Mouse (Mus musculus) E14TG2a.4 (cell line): ENCODE results near the gene Grin2a.

Source experiments
- CTCF ChIP-seq: conservative IDR thresholded peaks from 2 replicates; pipeline ENCODE4 v1.5.1; 2014; ENCODE audit warnings: low read length
- NANOG ChIP-seq: IDR thresholded peaks from 2 replicates; pipeline ENCODE4 v1.6.1; 2014; ENCODE audit warnings: borderline replicate concordance, low read length, mixed read lengths

DNA sequence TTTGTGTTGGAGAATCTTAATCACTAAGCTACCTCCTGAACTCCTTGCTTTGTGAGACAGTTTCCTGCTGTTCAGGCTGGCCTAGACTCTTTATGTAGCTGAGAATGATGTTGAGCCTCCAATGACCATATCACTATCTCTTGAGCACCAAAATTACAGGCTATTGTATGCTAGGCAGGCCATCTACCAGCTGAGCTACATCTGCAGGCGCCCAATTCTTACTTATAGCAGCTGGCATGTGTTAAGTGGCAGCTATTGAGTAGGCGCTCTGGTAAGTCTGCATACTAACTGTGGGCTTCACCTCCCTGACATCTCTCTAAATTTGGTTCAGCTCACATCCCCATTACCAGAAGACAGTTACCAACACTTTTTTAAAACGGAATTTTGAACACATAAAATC lies 331.3 kb downstream of the Grin2a start:
- no peak for TF ChIP-seq NANOG
- no peak for TF ChIP-seq CTCF
